Mouse (Mus musculus) left cerebral cortex, adult 11 months (tissue): ENCODE data around the gene Zcchc3.
A peak's percentile ranks its signal among the peaks of the same experiment; 100 is the strongest.
"Not testable (repeated sequence)": the region's sequence is repeated elsewhere in the genome, so short reads cannot be mapped to it uniquely, and the experiment has no call there.

Experiments used
- DNase-seq: peaks from one replicate; pipeline ENCODE4 v3.0.0; 2022; ENCODE audit warnings: low spot score

Gene Zcchc3

DNA sequence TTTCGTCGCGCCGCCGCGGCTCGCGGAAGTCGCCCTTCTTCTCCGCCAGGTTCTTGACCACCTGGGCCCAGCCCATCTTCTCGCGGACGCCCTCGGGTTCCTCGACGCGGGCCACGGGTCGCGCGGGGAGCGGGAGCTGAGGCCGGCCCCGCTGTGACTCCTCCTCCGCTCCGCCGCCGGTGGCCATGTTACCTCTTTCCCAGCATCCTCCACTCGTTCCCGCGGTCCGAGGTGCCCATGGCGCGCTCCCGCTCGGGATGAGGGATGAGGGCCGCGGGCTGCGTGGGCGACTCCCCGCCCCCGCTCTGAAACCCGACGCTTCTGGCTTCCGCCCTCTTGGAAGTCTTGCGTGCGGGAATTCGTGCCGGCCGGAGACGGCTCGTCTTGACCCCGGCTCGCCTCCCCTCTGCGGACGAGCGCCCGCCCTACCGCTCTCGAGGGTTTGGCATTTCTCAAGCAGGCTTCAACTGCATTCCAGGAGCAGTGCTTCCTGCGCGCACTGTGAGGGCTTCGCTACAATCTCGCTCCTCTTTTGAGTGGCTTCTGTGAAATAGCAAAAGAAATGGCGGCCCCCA lies at the start of gene Zcchc3:
TSS of gene Zcchc3 (minus strand) at position 437 of the 575 bp plus-strand sequence.
- DNase-seq, result peak; percentile 81

DNA sequence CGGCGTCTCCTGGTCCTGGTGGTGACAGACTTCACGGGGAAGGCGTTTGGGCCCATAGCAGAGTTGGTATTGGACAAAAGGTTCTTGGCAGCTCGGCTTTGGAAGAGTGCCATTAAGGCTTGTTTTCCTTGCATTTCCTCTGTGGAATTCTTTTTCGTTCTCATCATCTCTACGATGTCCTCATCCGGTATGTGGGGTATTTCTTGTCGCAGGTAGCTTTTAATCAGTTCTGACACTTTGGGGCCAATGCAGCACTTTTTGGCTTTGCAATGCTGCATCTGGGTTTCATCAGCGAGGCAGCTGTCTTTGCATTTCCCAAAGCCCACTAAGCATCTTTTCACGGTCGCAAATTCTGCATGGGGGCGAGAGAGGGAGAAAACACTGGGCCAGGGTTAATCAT lies 44.4 kb upstream of the Zcchc3 start:
- DNase-seq, result no peak

DNA sequence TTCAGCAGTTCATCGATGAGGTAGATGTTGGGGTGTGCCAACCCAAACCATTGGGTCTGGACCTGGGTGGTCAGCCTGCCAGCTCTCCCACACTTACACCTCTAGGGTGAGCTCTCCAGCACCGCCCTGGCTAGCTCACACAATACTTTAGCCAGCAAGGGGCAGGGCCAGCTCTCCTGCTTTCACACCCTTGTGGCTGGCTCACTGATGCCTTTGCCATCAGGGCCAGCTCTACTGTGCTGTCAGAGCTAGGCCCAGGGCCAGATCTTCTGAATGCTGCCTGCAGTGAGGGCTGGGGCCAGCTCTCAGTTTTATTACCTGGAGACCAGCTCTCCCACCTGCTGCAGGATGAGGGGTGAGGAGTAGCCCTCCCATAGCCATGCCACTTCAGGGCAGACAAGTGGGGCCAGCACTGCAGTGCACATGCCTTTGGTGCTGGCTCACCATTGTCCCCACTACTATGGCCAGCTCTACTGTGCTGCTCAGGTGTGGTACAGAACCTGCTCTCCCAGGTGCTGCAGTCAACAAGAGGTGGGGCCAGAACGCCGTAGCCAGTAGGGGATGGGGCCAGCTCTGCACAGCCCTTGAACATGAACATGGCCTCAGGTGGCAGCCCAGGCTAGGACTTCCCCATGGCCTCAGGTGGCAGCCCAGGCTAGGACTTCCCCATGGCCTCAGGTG lies 37.4 kb upstream of the Zcchc3 start:
- no peak for DNase-seq

DNA sequence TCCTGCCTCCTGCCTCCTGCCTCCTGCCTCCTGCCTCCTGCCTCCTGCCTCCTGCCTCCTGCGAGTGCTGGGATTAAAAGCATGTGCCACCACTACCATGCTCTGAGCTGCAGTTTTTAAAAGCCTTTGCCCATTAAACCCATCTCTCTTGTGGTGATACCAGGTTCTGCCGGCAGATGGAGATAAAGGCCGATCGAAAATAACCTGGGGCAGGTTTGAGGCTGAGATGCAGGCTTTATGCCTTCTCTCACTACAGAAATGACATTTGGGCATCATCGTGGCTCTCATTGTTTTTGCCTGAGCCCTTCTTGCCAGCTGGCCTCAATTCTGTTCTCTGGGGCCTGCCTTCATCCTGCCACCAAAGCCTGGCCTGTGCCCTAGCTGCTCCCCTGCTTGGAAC lies 35.4 kb upstream of the Zcchc3 start:
- peak; percentile 38 for DNase-seq

DNA sequence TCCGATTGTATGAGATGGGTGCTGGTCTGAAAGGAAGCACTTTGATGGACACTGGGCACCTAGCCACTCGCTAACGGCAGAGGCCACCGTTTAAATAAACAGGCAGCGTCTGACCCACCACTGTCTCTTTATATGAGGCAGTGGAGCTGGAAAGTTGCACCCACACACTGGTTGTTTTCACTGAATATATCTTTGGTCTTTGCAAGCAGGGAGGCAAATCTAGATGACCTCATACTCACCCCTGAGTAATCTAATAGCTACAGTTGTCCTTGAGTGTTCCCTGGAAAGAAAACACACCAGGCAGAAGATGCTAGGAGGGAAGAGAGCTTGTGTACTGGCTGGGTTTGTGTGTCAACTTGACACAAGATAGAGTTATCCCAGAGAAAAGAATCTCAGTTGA lies 32.6 kb upstream of the Zcchc3 start:
- no peak for DNase-seq

DNA sequence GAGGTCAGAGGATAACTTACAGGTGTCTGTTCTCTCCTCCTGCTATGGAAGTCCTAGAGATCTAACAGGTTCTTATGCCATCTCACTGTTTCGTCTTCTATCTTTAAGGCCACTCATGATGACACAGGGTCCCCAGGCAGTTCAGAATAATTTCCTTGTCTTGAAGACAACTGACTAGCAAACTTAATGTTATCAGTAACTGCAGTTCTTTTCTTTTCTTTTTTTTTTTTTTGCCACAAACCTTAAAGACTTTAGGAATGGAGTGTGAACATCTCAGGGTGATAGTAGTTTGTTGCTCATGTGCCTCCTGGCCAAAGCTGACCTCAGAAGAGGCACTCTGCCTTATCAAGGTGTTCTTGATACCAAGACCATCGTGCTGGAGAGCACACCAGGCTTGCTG lies 31.8 kb upstream of the Zcchc3 start:
- no peak for DNase-seq

DNA sequence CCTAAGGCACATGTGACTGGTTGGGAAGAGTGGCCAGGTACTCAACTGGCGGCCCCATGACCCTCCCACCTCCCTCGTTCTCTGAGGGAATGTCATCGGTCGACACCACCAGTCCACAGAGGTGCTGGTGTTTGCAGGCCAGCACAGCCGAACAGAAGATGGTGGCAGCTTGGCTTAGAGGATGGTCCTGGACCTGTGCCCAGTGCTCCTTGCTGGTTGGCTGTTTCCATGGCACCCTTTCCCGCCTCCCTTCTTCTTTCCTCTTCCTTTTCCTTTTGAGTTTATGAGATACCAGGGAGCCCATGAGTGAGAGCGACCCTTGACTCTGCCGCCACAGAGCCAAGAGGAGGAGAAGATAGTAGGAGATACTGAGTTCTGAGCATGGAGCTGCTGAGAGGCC lies 28.5 kb upstream of the Zcchc3 start:
- no peak for DNase-seq

DNA sequence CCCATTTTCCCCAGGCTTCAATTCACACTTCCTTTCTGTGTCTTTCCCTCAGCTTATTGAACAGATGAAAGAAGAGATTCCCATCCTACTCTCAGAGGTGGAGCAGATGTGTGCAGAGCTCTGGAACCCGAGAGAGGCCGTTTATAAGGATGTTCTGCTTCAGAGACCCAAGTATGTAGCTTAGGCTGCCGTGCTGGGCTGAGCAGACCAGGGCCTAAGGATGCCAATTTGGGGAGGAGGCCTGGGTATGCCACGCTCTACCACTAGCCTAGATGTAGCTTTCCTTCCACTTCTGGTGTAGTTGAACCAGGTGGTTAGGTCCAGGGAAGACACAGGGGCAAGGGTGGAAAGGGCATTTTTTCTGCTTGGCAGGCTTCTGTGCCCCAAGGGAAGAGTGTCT lies 27.5 kb upstream of the Zcchc3 start:
- DNase-seq, result no peak

DNA sequence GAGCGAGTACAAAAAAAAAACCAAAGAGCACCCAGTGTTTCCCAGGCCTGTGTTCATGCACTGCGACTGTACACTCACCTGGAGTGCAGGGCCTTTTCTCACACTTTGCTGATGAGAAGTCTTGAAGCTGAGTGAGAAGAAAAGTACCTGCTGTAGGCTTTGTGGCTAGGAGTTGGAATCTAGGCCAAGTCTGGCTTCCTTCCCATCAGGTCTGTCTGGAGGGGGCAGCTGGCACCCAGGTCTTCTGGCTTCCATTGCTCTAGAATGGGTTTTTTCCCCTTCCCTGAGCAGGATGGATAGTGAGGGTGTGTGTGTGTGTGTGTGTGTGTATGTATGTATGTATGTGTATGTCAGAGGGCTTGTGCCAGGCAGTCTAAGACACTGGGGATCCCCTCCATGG lies 25.0 kb upstream of the Zcchc3 start:
- no peak for DNase-seq

DNA sequence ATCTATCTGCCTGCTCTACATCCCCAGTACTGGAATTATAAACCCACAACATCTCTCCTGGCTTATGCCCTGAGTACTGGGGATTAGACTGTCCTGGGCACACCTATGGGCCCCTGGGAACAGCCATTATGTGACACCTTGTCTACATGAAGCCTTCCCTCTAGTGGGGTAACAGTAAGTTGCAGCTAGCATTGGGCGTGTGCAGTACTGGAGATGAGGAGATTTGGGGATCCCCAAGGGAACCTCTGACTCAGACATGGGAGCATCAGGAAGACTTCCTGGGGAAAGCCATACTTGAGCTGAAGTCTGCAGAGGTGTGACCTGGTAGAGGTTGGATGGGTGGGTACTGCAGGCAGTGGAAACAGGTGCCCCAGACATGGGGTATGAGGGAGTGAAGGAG lies 24.1 kb upstream of the Zcchc3 start:
- DNase-seq, result no peak

DNA sequence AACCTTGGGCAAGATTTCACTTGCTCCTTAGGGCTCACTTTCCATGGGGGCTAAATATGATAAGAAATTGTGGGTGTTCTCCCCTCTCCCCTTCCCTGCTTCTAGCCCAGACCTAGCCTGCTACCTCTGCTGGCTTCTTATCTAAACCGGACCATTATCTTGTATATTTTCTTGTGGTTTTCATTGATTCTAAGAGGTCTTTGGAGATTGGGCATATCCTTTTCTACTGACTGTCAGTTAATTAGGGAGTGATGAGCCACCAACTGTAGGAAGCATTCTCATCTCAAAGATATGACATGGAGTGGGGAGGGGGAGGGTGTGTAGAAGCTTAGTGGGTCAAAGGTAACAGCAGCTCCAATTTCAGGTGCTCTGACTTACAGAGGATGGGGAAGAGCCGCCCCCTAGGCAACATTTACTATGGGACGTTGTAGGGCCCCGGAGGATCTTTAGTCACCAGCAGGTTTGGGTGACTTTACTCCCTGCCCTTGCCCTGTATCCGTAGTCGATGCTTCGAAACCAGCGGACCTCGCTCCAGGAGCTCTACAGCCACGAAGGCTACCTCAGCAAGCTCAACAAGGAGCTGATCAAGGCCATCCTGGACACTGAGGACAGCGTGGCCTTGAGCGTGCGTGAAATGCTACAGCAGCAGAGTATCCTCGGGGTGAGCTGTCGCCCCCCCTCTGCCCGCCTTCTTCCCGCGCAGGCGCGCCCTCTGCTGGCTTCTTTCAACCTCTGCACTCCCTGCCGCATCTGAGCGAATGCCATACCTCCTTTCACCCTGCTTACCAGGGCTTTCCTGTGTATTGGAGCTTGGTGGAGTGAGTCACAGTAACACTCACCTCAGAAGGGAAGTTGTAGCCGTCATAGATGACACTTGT lies 22.4 kb upstream of the Zcchc3 start:
- DNase-seq, result peak; percentile 69

DNA sequence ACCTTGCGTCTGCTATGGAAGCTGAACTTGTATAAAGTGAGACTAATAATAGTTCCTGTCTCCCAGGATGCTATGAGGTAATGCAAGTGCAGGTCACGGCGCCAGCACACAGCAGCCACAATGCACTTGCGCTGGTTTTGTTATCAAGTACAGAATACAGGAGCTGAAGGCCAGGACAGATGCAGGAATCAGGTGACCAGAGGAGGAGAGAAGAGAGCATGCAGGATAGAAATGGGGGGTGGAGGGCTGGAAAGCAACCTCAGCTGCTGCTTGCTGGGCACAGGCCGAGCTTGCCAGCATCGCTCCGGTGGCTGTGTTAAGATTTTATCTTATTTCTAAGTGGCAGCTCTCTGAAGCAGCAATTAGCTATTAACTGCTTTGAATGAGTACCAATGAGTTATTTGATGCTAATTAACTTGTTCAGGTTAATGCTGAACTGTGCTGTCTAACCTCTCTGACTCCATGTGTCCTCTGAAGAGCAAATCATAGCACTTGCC lies 21.6 kb upstream of the Zcchc3 start:
- no peak for DNase-seq

DNA sequence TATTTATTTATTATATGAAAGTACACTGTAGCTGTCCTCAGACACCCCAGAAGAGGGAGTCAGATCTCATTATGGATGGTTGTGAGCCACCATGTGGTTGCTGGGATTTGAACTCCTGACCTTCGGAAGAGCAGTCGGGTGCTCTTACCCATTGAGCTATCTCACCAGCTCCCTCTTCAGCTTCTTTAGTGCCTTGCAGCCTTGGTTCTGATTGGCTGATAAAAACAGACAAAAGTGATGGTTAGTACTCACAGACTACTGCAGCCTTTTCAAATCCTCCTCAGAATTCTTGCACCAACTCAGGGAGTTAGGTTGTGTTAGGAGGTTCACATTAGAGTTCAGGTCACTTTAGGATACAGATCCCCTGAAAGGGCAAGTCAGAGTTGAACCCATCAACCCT lies 13.7 kb upstream of the Zcchc3 start:
- DNase-seq, result not testable (repeated sequence)

DNA sequence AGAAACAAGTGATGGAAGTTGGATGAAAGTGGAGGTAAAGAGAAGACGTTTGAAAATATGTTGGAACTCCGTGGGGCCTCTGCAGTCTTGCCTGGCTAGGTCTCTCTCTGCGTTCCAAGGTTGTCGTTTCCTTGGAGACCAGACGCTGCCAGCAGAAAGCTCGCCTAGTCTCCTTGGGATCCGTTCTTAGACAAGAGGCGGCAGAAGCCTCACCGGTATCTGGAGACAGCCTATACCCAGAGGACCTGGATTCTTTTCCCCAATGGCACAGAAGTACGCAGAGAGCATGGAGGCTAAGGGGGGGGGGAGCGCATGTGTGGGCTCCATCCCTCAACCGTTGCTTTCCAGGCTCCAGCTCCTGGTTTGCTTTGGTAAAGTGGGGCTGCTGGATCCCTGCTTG lies 12.7 kb upstream of the Zcchc3 start:
- DNase-seq, result no peak

DNA sequence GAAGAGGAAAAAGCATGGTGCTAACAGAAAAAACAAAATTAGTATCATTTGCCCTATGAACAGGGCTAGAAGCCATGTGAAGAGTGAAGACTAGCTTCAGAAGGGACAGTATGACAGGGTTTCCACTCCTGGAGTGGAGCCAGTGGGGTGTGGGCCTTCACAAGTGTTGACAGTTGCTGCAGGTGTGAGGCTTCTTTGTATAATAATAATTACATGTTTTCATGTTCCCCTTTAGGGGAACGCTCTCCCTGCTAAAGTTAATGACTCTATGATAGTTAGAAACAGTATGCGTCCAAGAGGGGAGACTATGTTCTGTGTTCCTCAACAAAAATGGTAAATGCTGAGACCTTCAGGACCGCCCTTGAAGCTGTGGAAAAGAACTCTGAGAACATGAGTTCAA lies 959 bp upstream of the Zcchc3 start:
- DNase-seq, result no peak

DNA sequence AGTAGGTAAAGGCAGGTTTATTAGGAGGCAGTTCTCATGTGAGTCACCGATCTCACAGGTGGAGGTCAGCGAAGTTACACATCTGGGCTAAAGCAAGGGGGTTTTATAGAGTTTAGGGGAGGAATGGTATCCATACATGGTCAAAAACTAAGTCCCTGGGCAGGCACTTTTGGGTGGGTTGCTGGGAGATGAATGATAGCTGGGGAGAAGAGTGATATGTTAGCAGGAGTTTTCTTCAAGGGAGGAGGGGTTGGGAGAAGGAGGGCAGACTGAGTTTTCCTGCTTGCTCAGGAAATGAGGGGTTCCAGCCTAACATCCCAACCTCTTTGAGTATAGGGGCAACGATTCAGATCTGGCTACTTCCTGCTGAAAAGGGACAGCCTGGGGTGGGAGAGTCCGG lies 460 bp upstream of the Zcchc3 start, which contains the start of gene 6820408C15Rik:
TSS of gene 6820408C15Rik (plus strand) at position 301 of the 400 bp plus-strand sequence.
- DNase-seq, result no peak

DNA sequence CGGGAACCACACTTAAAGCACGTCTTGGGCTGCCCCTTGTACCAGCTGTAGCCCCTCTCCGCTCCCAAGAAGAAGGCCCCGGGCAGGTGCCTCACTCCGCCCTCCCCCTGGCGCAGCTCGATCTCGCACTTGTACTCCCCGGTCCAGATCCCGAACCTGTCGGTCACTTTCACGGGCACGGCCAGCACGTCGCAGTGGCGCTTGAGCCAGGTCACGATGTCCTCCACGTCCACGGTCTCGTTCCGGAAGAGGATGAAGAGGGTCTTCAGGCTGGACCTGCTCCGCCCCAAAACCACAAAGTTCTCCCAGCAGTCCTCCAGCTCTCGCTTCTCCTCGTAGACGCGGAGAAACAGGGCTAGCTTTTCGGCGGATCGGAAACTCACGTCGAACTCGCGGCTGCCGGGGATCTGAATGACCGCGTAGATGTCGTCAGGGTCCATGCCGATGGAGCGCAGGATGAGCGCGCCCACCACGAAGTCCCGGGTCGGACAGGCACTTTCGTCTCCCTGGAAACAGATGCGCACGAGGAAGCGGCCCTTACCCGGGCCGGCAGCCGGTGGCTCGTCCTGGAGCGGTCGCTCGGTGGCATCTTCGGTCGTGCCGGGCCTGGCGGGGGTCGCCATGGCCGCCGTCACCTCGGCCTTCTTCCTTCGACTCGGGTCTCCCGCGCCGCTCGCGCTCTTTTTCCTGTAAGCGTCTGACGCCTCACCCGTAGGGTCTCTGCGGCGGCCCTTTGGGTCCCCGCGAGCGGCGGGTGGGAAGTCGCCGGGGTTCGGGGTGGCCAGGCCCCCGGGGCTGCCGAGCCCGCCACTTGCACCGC lies 852 bp downstream of the Zcchc3 start:
- no peak for DNase-seq

DNA sequence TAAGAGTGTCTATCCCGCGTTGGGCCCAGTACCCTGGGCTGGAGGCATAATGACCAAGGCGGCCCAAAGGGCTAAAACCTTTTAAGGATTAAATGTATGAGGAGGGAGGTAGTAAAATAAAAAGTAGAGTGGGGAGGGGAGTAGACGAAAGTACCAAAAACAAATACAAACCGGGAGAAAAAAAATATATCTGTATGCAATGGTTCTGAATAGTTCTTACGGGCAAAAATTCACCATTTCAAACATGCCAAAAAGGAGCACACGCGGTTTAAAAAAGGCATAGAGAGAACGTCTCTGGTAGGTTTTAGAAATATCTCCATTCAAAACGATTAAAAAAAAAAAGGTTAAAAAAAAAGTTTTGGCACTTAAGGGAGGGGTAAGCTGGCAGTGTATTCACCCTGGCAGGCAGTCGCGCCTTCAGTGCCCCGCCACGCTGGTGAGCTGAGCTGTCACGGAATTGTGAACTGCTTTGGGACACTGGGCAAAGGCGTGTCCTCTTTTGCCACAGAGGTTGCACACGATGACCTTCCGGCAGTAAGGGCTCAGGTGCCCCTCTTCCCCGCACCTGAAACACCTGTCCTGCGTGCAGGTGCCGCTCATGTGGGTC lies 1.6 kb downstream of the Zcchc3 start:
- DNase-seq, result no peak

DNA sequence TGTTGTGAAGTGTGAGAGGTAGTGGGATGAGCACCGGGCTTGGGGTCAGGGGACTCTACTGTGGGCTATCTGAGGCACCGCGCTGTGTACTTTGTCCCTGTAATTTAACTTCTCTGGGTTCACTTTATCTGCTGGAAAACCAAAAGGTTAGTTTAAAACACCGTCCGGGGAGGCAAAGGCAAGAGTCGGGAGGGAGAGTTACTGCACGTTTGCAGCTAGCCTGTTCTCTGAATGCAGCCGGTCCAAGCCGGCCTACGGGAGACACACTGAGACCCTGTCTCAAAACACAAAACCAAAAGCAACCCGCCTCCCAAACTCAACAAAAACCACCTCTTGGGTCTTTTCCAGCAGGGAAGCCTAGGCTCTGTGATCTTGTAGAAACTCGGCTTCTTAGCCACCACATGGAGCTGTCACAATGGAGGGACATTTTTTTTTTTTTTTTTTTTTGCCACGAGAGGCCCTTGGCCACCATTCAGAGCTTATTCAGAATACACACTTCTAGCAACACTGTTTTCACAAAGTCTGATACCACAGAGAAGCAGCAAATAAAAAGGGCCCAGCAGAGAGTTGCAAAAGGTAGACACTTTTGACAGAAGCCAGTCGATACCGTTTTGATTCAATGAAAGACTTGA lies 2.2 kb downstream of the Zcchc3 start:
- no peak for DNase-seq

DNA sequence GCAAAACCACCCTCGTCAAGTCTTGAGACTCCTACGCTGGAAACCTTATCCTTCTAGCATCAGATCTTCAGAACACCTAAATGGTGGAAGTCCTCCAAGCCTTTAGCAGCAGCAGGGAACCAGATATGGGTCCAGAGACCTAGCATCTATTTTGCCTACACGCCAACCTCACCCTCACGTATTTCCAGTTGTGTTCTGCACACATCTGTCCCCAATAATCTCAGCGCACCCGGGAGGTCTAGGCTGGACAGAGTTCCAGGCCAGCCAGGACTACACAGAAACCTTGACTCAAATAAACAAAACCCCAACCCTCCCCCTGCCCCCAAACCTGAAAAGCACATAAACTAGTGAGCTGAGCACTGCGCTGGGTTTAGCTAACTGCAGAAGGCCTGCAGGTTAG lies 3.4 kb downstream of the Zcchc3 start:
- DNase-seq, result no peak

DNA sequence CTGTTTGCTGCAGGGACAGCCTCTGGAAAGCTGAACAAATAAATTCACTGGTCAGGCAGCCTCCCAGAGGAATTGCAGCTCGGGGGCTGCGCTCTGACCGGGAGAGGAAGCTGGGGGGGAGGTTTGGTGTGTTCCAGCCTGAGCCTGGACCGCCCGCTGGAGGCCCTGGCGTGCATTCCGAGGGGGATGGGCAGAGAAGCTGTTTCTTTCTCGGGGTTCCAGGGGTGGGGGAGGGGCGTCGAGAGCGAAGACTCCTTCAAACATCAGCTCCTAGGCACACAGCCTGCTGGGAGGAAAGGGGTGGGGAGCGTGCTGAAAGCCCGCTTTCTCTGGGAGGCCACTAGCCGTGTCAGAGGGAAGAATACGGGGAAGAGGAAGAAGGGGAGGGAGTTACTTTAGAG lies 3.9 kb downstream of the Zcchc3 start:
- DNase-seq, result no peak
